Mouse (Mus musculus) kidney, postnatal 0 days (tissue): ENCODE measurements at regions not wholly inside any gene's neighbourhood (a gene's known extent, or its start where the extent isn't known, plus 50 kb on each side); places are given as distances from the start of the nearest gene placed in this dataset.
A peak's percentile ranks its signal among the peaks of the same experiment; 100 is the strongest.

ENCODE experiments used
- ATAC-seq: fragments of 200-750 bp; cut with Nextera tagmentation; replicated peaks from 2 replicates; pipeline ENCODE4 v1.8.0; 2017; ENCODE audit warnings: low read depth, moderate number of reproducible peaks, moderate TSS enrichment, moderate library complexity; ENCODE audit not compliant: low FRiP score
- DNase-seq: peaks from one replicate; pipeline ENCODE4 v3.0.0-alpha.2; 2016; ENCODE audit warnings: low spot score
- H3K27ac ChIP-seq: fragments of 300-500 bp; sonication (generic); 2 replicates; pipeline ENCODE4 v1.5.1; 2014; ENCODE audit warnings: mild to moderate bottlenecking
- H3K27me3 ChIP-seq: fragments of 300-500 bp; sonication (generic); 2 replicates; pipeline ENCODE4 v1.6.1; 2014; ENCODE audit warnings: low read length, mixed read lengths; ENCODE audit not compliant: insufficient read depth
- H3K36me3 ChIP-seq: fragments of 300-500 bp; sonication (generic); 2 replicates; pipeline ENCODE4 v1.6.1; 2014; ENCODE audit warnings: low read length, mixed read lengths; ENCODE audit not compliant: insufficient read depth
- H3K4me1 ChIP-seq: fragments of 300-500 bp; sonication (generic); replicated peaks from 2 replicates; pipeline ENCODE4 v1.6.1; 2014; ENCODE audit warnings: antibody characterized with exemption, low read length, mixed read lengths; ENCODE audit not compliant: insufficient read depth
- H3K4me2 ChIP-seq: fragments of 300-500 bp; sonication (generic); 2 replicates; pipeline ENCODE4 v1.6.1; 2014; ENCODE audit warnings: mild to moderate bottlenecking, low read length, moderate library complexity, mixed read lengths
- H3K4me3 ChIP-seq: fragments of 300-500 bp; sonication (generic); replicated peaks from 2 replicates; pipeline ENCODE4 v1.5.1; 2014; ENCODE audit warnings: low read depth, low read length
- H3K9ac ChIP-seq: fragments of 300-500 bp; sonication (generic); 2 replicates; pipeline ENCODE4 v1.6.1; 2014; ENCODE audit warnings: low read depth, low read length
- H3K9me3 ChIP-seq: fragments of 300-500 bp; sonication (generic); replicated peaks from 2 replicates; pipeline ENCODE4 v1.6.1; 2016; ENCODE audit warnings: low read length, inconsistent platforms, mixed read lengths
- CTCF ChIP-seq: IDR thresholded peaks from 2 replicates; pipeline ENCODE4 v1.5.1; 2016; ENCODE audit warnings: antibody characterized with exemption, low read depth, mild to moderate bottlenecking, moderate library complexity
- WGBS: fragments of 180-500 bp; shearing (Covaris S2); extraction: QIAGEN DNeasy Blood & Tissue Kit; methylation state at CpG from one replicate; pipeline ENCODE4 v1.1.7; 2014; 5-methylcytosine and 5-hydroxymethylcytosine counted together

DNA sequence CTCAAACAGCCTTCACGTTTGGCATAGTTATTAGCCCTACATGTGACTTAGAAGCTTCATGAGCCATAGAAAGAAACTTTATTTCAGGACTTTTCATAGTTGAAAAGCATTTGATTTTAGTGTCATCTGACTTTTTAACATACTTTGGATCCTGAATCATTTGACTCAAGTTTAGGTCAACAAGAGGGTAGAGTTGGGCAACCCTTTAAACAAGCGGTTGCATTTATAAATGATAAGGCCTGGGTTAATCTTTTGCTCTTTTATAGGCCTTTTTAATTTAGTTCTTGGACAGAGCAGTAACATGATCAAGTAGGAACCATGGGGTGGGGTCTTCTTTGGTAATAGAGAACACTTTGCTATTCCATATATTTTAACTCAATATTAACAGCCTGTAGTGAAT is 204.4 kb downstream of the Csl start:
- Histone ChIP-seq H3K27me3 (no peaks in the 10 kb centered on the region), H3K9me3 (no peaks in the 10 kb centered on the region), H3K4me2 (no peak overlapping the region), H3K9ac (no peak overlapping the region), H3K4me1 (0 out of 2 replicates have a peak, but pooled peaks cover 2% of the 10 kb centered on the region), H3K4me3 (no peak overlapping the region), H3K27ac (no peak overlapping the region), H3K36me3 (no peaks in the 10 kb centered on the region)
- ATAC-seq = no peak
- 81% methylated on average over 2 of the region's 2 CpGs for WGBS
- no peak for TF ChIP-seq CTCF
- DNase-seq = no peak

DNA sequence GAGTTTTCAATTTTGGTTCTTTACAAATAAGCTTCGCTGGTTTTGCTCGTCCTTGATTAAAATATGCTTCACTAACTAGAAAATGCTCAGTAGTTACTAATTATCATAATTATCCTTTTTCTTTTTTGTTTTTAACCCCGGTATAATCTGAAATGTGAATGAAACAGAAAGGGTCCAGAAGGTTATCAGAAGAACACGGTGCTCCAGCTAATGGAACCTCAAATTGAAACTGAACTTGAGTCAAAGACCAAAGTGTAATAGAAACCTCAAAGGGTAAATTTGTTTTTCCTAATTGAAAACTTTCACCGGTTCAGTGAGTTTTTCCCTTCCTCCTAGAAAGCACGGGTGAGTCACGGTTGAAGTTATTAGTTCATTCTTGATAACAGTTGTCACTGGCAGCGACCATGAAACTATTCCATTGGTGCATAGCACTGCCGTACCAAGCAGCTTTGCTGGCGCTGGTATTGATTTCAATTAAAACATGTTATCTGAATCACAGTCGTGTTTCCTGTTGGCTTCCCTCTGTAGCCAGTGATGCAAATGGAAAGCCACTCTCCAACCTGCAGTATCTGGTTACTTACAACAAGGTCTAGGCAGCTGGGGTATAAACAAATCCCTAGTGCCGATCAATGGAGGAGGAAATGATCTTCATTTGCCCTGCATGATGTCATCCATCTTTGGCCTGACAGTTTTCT is 203.7 kb downstream of the Csl start:
- peak overlapping the region; percentile 34 for H3K4me2 ChIP-seq
- no peak overlapping the region for H3K9ac ChIP-seq
- H3K4me3 ChIP-seq = no peak overlapping the region
- no peaks in the 10 kb centered on the region for H3K9me3 ChIP-seq
- no peak for TF ChIP-seq CTCF
- H3K4me1 ChIP-seq = 0 out of 2 replicates have a peak, but pooled peaks cover 2% of the 10 kb centered on the region
- peak; percentile 71 for ATAC-seq
- 0 out of 2 replicates have a peak overlapping the region, but pooled peaks have one; percentile 19 for H3K27ac ChIP-seq
- 44% methylated on average over 12 of the region's 12 CpGs for WGBS
- peak; percentile 71 for DNase-seq
- H3K27me3 ChIP-seq = no peaks in the 10 kb centered on the region
- no peaks in the 10 kb centered on the region for H3K36me3 ChIP-seq

DNA sequence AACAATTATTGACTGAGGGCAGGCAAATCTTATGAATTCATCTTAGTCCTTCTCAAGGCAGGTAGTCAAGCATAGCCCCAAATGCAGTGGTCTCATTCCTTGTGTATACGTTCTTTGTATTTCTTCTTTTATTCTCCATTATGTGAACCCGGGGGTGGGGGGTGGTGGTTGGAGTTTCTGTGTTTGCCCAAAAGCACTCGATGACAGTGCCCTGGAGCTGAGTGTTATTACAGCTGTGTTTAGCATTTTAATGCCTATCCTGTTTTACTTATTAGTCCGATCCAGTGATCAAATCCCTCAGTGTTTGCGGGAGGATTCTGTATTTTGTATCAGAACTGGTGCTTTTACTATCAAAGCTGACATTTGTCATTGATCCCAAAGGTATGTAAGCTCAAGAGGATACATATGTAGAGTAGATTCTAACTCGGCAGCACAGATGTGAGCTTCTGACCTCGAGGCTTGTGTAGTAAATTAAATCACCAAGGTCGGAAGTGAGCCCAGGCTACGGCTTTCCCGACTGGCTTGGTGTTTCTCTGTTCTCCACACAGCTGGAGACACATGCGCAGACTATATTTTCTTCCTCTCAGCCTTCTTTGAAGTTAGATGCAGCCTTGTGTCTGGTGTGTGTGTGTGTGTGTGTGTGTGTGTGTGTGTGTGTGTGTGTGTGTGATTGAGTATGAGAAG is 203.0 kb downstream of the Csl start:
- no peak for TF ChIP-seq CTCF

DNA sequence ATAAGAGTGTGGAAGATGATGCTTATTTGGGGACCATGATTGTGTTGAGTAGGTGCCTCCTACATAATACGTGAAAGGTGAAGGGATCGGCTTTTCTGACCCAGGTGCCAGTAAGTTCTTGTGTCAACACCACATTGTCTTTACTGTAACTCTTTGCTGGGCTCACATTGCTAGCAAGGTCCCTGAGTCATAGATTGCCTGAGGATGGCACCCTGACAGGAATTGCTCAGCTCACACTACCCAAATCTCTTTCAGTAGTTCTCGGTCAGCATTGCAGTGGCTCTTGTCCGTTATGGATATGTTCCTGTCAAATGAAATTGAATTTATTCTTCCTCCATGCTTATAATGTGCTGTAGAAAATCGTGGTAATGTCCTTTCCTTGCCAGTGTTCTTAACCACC is 200.8 kb downstream of the Csl start:
- TF ChIP-seq CTCF = no peak
- no peak for ATAC-seq
- no peaks in the 10 kb centered on the region for H3K9me3 ChIP-seq
- 88% methylated on average over 5 of the region's 5 CpGs for WGBS
- no peaks in the 10 kb centered on the region for H3K27me3 ChIP-seq
- H3K4me1 ChIP-seq = no peaks in the 10 kb centered on the region
- no peak for DNase-seq
- no peak overlapping the region for H3K4me2 ChIP-seq
- H3K9ac ChIP-seq = no peak overlapping the region
- H3K36me3 ChIP-seq = no peaks in the 10 kb centered on the region
- no peak overlapping the region for H3K4me3 ChIP-seq
- H3K27ac ChIP-seq = no peak overlapping the region

More for the DNA sequence above, 203.0 kb downstream of the Csl start:
- H3K27ac ChIP-seq = 0 out of 2 replicates have a peak overlapping the region, but pooled peaks have one; percentile 19
- WGBS = 14% methylated on average over 11 of the region's 11 CpGs
- DNase-seq = peak; percentile 69
- 0 out of 2 replicates have a peak, but pooled peaks cover 2% of the 10 kb centered on the region for H3K4me1 ChIP-seq
- no peak overlapping the region for H3K4me3 ChIP-seq
- H3K9me3 ChIP-seq = no peaks in the 10 kb centered on the region
- H3K4me2 ChIP-seq = peak overlapping the region; percentile 34; the same call in 1 of the 2 replicates
- H3K9ac ChIP-seq = no peak overlapping the region
- H3K27me3 ChIP-seq = no peaks in the 10 kb centered on the region
- H3K36me3 ChIP-seq = no peaks in the 10 kb centered on the region
- peak; percentile 46 for ATAC-seq

DNA sequence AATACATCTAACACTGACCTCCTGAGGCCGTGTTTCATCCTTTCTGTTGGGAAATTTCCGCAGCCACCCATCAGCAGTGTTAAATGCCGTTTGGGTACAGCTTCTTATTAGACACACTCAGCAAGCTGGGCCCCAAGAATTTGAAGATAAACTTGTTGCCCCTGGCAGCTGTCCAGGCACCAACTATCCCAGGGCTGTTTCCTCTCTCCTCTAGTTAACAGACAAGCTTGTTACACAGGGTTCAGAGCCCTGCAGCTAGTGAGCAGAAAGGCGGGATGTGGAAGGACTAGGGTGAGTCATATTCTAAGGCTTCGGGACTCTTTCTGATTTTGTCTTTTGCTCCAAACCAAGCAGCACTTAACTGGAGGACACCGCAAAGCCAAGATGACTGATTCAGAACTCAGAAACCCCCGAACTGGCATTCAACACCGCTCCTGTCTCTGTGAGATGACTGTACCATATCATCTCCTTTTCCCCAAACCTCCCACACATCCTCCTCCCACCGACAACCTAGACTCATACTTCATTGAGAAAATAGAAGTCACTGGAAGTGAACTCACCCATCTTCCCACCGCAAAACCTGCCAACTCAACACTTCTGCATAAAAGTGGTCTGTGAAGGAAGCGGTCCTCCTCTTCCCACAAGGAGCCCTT is 198.2 kb downstream of the Csl start:
- no peak for ATAC-seq
- Histone ChIP-seq H3K4me2 (no peak overlapping the region), H3K36me3 (no peaks in the 10 kb centered on the region), H3K27ac (no peak overlapping the region), H3K9ac (no peak overlapping the region), H3K4me3 (no peak overlapping the region), H3K27me3 (no peaks in the 10 kb centered on the region), H3K9me3 (no peaks in the 10 kb centered on the region), H3K4me1 (no peaks in the 10 kb centered on the region)
- DNase-seq = no peak
- no peak for TF ChIP-seq CTCF
- 66% methylated on average over 11 of the region's 11 CpGs for WGBS

DNA sequence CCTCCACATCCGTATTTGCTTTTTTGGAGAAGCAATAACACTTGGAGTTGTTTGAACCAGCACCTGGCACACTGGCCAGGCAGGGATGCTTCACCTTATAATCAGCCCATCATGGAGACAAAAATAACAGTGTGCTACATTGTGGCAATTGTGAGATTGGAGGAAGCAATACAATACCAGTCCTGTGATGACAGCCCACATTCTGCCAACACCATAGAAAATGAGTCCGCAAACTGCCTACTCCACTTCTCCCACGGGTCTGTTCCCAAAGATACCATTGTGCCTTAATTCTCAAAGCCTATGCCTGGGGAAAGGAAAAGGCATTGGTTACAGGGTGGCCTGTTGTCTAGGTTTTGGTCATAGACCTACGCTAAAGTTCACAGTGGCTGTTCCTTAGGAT is 194.9 kb downstream of the Csl start:
- no peak overlapping the region for H3K9ac ChIP-seq
- ATAC-seq (no peak), DNase-seq (no peak)
- H3K27ac ChIP-seq = no peak overlapping the region
- H3K36me3 ChIP-seq = no peaks in the 10 kb centered on the region
- no peaks in the 10 kb centered on the region for H3K4me1 ChIP-seq
- WGBS = 96% methylated on average over 4 of the region's 4 CpGs
- H3K9me3 ChIP-seq = no peaks in the 10 kb centered on the region
- H3K4me2 ChIP-seq = no peak overlapping the region
- H3K27me3 ChIP-seq = no peaks in the 10 kb centered on the region
- no peak for TF ChIP-seq CTCF
- no peak overlapping the region for H3K4me3 ChIP-seq
